Mouse (Mus musculus): ENCODE results near the gene Hspa1b. TPM values are rescaled to one million over a fixed set of nuclear protein-coding genes. Genes with fewer than 3 reads are reported as not detected.
A peak's percentile ranks its signal among the peaks of the same experiment; 100 is the strongest.
"Not testable (repeated sequence)": the region's sequence is repeated elsewhere in the genome, so short reads cannot be mapped to it uniquely, and the experiment has no call there.

Hspa1b gene
- total RNA-seq, 2 experiments from 2014 or later = 4.3 to 5.3 TPM

- no peak for DNase-seq (ENCODE audit: low spot score in 2 of 2)
These were observed 2.7 kb downstream of the Hspa1b start for GRCm38 (mm10) chr17:34956340-34956739.

GRCm38 (mm10) chr17:34955884-34956283 lies 3.2 kb downstream of the Hspa1b start:
- no peak for DNase-seq (ENCODE audit: low spot score in 2 of 2)

- DNase-seq (ENCODE audit: low spot score in 2 of 2) = no peak
These were observed 4.2 kb downstream of the Hspa1b start for GRCm38 (mm10) chr17:34954831-34955230.

- no peak for DNase-seq (ENCODE audit: low spot score in 2 of 2)
These were observed 5.1 kb downstream of the Hspa1b start for GRCm38 (mm10) chr17:34953904-34954303.

- DNase-seq (ENCODE audit: low spot score in 2 of 2) = no peak
These were observed 5.8 kb downstream of the Hspa1b start for GRCm38 (mm10) chr17:34953258-34953657.

GRCm38 (mm10) chr17:34952378-34953040 lies 6.5 kb downstream of the Hspa1b start:
- peak; percentile 83 to 89 for DNase-seq (ENCODE audit: low spot score in 2 of 2)

- no peak for DNase-seq (ENCODE audit: low spot score in 2 of 2)
These were observed 7.2 kb downstream of the Hspa1b start for GRCm38 (mm10) chr17:34951636-34952377.

GRCm38 (mm10) chr17:34950514-34951455 lies 8.3 kb downstream of the Hspa1b start:
- DNase-seq (ENCODE audit: low spot score in 2 of 2) = no peak

GRCm38 (mm10) chr17:34949553-34949969 lies 9.5 kb downstream of the Hspa1b start:
- DNase-seq (ENCODE audit: low spot score in 2 of 2) = no peak

GRCm38 (mm10) chr17:34948721-34949552 lies 10.1 kb downstream of the Hspa1b start:
- DNase-seq (ENCODE audit: low spot score in 2 of 2) = not testable (repeated sequence)

- no peak for DNase-seq (ENCODE audit: low spot score in 2 of 2)
These were observed 11.4 kb downstream of the Hspa1b start for GRCm38 (mm10) chr17:34947606-34948005.

- no peak for DNase-seq (ENCODE audit: low spot score in 2 of 2)
These were observed 12.4 kb downstream of the Hspa1b start for GRCm38 (mm10) chr17:34946486-34947140.

GRCm38 (mm10) chr17:34944362-34944761 lies 14.7 kb downstream of the Hspa1b start:
- DNase-seq (ENCODE audit: low spot score in 2 of 2) = no peak

GRCm38 (mm10) chr17:34943128-34943815 lies 15.8 kb downstream of the Hspa1b start:
- DNase-seq (ENCODE audit: low spot score in 2 of 2) = no peak

GRCm38 (mm10) chr17:34941344-34942041 lies 17.5 kb downstream of the Hspa1b start:
- no peak for DNase-seq (ENCODE audit: low spot score in 2 of 2)

GRCm38 (mm10) chr17:34937960-34938505 lies 21.0 kb downstream of the Hspa1b start:
- DNase-seq (ENCODE audit: low spot score in 2 of 2) = no peak

- no peak for DNase-seq (ENCODE audit: low spot score in 2 of 2)
These were observed 24.2 kb downstream of the Hspa1b start for GRCm38 (mm10) chr17:34934830-34935229.

- no peak for DNase-seq (ENCODE audit: low spot score in 2 of 2)
These were observed 25.0 kb downstream of the Hspa1b start for GRCm38 (mm10) chr17:34934031-34934430.

GRCm38 (mm10) chr17:34932287-34932686 lies 26.8 kb downstream of the Hspa1b start:
- DNase-seq (ENCODE audit: low spot score in 2 of 2) = no peak
